Mouse (Mus musculus) gastrocnemius, postnatal 25 days (tissue): Measurements from ENCODE around the gene AC141477.1. TPM values are rescaled to one million over a fixed set of nuclear protein-coding genes. Genes with fewer than 3 reads are reported as not detected.
A peak's percentile ranks its signal among the peaks of the same experiment; 100 is the strongest.

Experiments
- DNase-seq: peaks from one replicate; pipeline ENCODE4 v3.0.0; 2022
- long read RNA-seq, 2 experiments: library from polyadenylated mRNA; stranded (forward); transcript quantifications; one replicate each; pipeline ENCODE4 v2.0.0; 2021
- total RNA-seq, 2 experiments: library from RNA; stranded (reverse); gene quantifications; 1 replicate in 1 of 2; 2 replicates in 1 of 2; pipeline ENCODE4 v1.2.3; 2021

The AC141477.1 gene
- not detected for total RNA-seq
- long read RNA-seq, experiment 1: 0 reads
- long read RNA-seq, experiment 2: 0 reads

- no peak for DNase-seq
Observed at GRCm38 (mm10) chr10:76440281-76440680, at the start of gene AC141477.1. TSS of gene AC141477.1 (minus strand) at chr10:76440444.

- DNase-seq: no peak
Observed at GRCm38 (mm10) chr10:76489205-76489604, 49.0 kb upstream of the AC141477.1 start.

- no peak for DNase-seq
Observed at GRCm38 (mm10) chr10:76488265-76488664, 48.0 kb upstream of the AC141477.1 start.

- DNase-seq: no peak
Observed at GRCm38 (mm10) chr10:76486302-76486701, 46.1 kb upstream of the AC141477.1 start.

- DNase-seq: no peak
Observed at GRCm38 (mm10) chr10:76481480-76481879, 41.2 kb upstream of the AC141477.1 start.

GRCm38 (mm10) chr10:76480851-76481250, 40.6 kb upstream of the AC141477.1 start:
- no peak for DNase-seq

GRCm38 (mm10) chr10:76473759-76474158, 33.5 kb upstream of the AC141477.1 start:
- no peak for DNase-seq

- DNase-seq: peak; percentile 86
Observed at GRCm38 (mm10) chr10:76468203-76469162, 28.2 kb upstream of the AC141477.1 start, which contains the start of the genes Mcm3ap and Ybey. TSS of gene Mcm3ap (plus strand) at chr10:76468927. TSS of gene Ybey (minus strand) at chr10:76469114.

- DNase-seq: no peak
Observed at GRCm38 (mm10) chr10:76462721-76463120, 22.5 kb upstream of the AC141477.1 start.

GRCm38 (mm10) chr10:76462312-76462711, 22.1 kb upstream of the AC141477.1 start:
- DNase-seq: no peak

- DNase-seq: no peak
Observed at GRCm38 (mm10) chr10:76461255-76461654, 21.0 kb upstream of the AC141477.1 start.

- DNase-seq: no peak
Observed at GRCm38 (mm10) chr10:76455289-76455688, 15.0 kb upstream of the AC141477.1 start.

- no peak for DNase-seq
Observed at GRCm38 (mm10) chr10:76448851-76449250, 8.6 kb upstream of the AC141477.1 start, which contains the start of gene 2610028H24Rik. TSS of gene 2610028H24Rik (plus strand) at chr10:76449081.

GRCm38 (mm10) chr10:76447406-76448229, 7.4 kb upstream of the AC141477.1 start:
- peak; percentile 52 for DNase-seq

- DNase-seq: no peak
Observed at GRCm38 (mm10) chr10:76445996-76446681, 5.9 kb upstream of the AC141477.1 start.

- peak; percentile 98 for DNase-seq
Observed at GRCm38 (mm10) chr10:76442178-76443088, 2.2 kb upstream of the AC141477.1 start, which contains the start of gene Pcnt. TSS of gene Pcnt (minus strand) at chr10:76442786.

- DNase-seq: no peak
Observed at GRCm38 (mm10) chr10:76439107-76439890, 945 bp downstream of the AC141477.1 start.

GRCm38 (mm10) chr10:76433925-76434324, 6.3 kb downstream of the AC141477.1 start:
- DNase-seq: no peak

- no peak for DNase-seq
Observed at GRCm38 (mm10) chr10:76425674-76426073, 14.6 kb downstream of the AC141477.1 start.

GRCm38 (mm10) chr10:76416811-76417210, 23.4 kb downstream of the AC141477.1 start:
- peak; percentile 88 for DNase-seq
